Mouse (Mus musculus) neural tube, embryonic 13.5 days (tissue): ENCODE measurements around the gene Actr6. TPM values are rescaled to one million over a fixed set of nuclear protein-coding genes. Genes with fewer than 3 reads are reported as not detected.

Source experiments
- ATAC-seq: fragments of 200-750 bp; cut with Nextera tagmentation; 2 replicates; pipeline ENCODE4 v1.8.0; 2017; ENCODE audit warnings: low read depth, mild to moderate bottlenecking, moderate TSS enrichment, moderate library complexity
- H3K27ac ChIP-seq: fragments of 300-500 bp; sonication (generic); replicated peaks from 2 replicates; pipeline ENCODE4 v1.5.1; 2015; ENCODE audit warnings: moderate library complexity, mild to moderate bottlenecking, inconsistent platforms
- H3K27me3 ChIP-seq: fragments of 300-500 bp; sonication (generic); 2 replicates; pipeline ENCODE4 v1.6.1; 2015; ENCODE audit warnings: mild to moderate bottlenecking, inconsistent platforms
- H3K36me3 ChIP-seq: fragments of 300-500 bp; sonication (generic); 2 replicates; pipeline ENCODE4 v1.6.1; 2015; ENCODE audit warnings: mild to moderate bottlenecking, inconsistent platforms
- H3K4me1 ChIP-seq: fragments of 300-500 bp; sonication (generic); replicated peaks from 2 replicates; pipeline ENCODE4 v1.6.1; 2015; ENCODE audit warnings: inconsistent platforms
- H3K4me2 ChIP-seq: fragments of 300-500 bp; sonication (generic); 2 replicates; pipeline ENCODE4 v1.6.1; 2015; ENCODE audit warnings: inconsistent platforms, mild to moderate bottlenecking, moderate library complexity
- H3K4me3 ChIP-seq: fragments of 300-500 bp; sonication (generic); 2 replicates; pipeline ENCODE4 v1.5.1; 2015; ENCODE audit warnings: mild to moderate bottlenecking, inconsistent platforms
- H3K9ac ChIP-seq: fragments of 300-500 bp; sonication (generic); 2 replicates; pipeline ENCODE4 v1.6.1; 2015; ENCODE audit warnings: moderate library complexity, mild to moderate bottlenecking, inconsistent platforms
- H3K9me3 ChIP-seq: fragments of 300-500 bp; sonication (generic); 2 replicates; pipeline ENCODE4 v1.6.1; 2016; ENCODE audit warnings: inconsistent platforms
- WGBS: fragments of 180-500 bp; shearing (Covaris S2); methylation state at CpG from one replicate; pipeline ENCODE4 v1.1.7; 2015; 5-methylcytosine and 5-hydroxymethylcytosine counted together
- polyA plus RNA-seq: library from polyadenylated mRNA; unstranded; fragments of >200 nt; fragmentation: Nextera tagmentation; extraction: Ambion mirVana; gene quantifications from 2 replicates; pipeline ENCODE4 v1.2.1, GENCODE M21; 2015

The Actr6 gene
- polyA plus RNA-seq, 1 experiment from 2014 or later = 54.7 TPM

DNA sequence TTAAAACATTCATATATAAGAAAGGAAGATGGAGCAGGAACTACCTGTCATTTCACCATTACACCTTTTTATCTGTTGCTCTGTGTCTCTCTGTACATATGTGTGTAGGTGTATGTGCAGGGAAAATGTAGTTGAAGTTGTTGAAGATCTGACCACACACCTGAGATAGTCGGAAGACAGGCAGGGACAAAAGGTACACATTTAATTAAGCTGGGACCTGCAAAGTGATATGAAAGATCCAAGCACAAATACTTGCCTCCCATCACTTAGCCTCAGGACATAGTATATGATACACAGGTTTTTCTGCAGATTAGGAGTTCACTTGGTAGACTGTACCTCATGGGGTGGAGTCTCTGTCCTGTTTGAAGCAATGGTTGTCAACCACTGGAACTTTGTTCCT, 15.8 kb upstream of the Actr6 start:
- whole genome bisulfite sequencing = 100% methylated on average over 1 of the region's 1 CpGs

DNA sequence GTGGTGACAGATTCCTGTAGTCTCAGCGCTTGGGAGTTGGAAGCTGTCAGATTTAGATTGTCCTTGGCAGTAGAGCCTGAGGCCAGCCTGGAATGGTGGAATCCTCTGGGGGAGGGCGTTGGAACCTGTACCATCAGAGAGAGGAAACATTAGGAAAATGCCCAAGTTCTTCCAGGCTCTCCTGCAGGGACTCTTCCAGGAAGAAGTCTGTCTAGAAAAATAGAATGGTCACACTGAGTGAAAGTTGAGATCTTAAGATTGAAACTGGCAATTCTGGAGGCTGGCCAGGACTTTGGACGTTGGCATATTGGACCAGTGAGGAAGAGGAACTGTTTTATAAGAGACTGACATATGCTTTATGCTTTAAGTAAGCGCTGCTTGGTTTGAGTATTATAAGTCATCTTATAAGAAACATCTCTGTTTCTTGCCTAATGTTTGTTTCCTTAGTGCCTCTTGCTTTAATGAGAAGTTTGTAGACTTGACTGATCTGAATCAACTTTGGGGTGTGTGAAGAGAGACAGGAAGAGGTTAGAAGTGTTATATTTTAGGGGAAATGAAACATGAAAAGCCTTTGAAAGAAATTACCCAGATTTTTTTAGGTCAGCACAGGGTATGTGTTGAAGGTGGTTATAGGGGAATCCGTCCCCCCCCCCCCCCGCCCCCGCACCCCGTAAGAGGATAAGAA, 15.3 kb upstream of the Actr6 start:
- H3K4me2 ChIP-seq = no peak overlapping the region
- H3K9ac ChIP-seq = no peak overlapping the region
- no peaks in the 10 kb centered on the region for H3K36me3 ChIP-seq
- no peak overlapping the region for H3K27ac ChIP-seq
- no peaks in the 10 kb centered on the region for H3K9me3 ChIP-seq
- no peak for ATAC-seq
- H3K4me3 ChIP-seq = no peak overlapping the region
- peaks cover 17% of the 10 kb centered on the region for H3K4me1 ChIP-seq
- 84% methylated on average over 8 of the region's 8 CpGs for WGBS
- H3K27me3 ChIP-seq = no peaks in the 10 kb centered on the region

More for the DNA sequence above, 15.8 kb upstream of the Actr6 start:
- no peak overlapping the region for H3K27ac ChIP-seq
- H3K4me2 ChIP-seq = no peak overlapping the region
- no peaks in the 10 kb centered on the region for H3K27me3 ChIP-seq
- H3K9ac ChIP-seq = no peak overlapping the region
- no peak for ATAC-seq
- H3K4me1 ChIP-seq = peaks cover 17% of the 10 kb centered on the region
- H3K36me3 ChIP-seq = no peaks in the 10 kb centered on the region
- no peaks in the 10 kb centered on the region for H3K9me3 ChIP-seq
- H3K4me3 ChIP-seq = no peak overlapping the region

GRCm38 (mm10) chr10:89746581-89746980, 14.5 kb upstream of the Actr6 start:
- no peak for ATAC-seq
- 56% methylated on average over 3 of the region's 3 CpGs for WGBS
- H3K9me3 ChIP-seq = no peaks in the 10 kb centered on the region
- H3K36me3 ChIP-seq = no peaks in the 10 kb centered on the region
- H3K27me3 ChIP-seq = no peaks in the 10 kb centered on the region
- no peak overlapping the region for H3K9ac ChIP-seq
- H3K4me2 ChIP-seq = peak overlapping the region; percentile 76
- H3K4me3 ChIP-seq = no peak overlapping the region
- H3K27ac ChIP-seq = no peak overlapping the region
- H3K4me1 ChIP-seq = peaks cover 17% of the 10 kb centered on the region

DNA sequence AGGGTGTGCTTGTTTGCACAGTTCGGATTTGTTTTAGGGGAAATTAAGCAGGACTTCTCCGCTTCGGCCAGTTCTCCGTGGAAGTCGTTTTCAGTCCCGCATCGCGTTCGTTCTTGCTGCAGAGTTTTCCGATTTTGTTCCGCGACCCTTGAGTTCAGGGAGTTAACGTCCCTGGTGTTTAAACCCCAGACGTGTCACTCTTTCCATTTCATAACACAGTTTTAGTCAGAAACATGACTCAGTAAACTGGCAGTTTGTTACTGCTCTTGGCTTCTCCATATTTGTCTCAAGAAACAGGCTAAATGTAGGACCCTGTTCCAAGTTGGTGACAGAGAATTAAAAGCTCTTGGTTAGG, 13.5 kb upstream of the Actr6 start:
- no peaks in the 10 kb centered on the region for H3K9me3 ChIP-seq
- H3K4me1 ChIP-seq = peaks cover 17% of the 10 kb centered on the region
- peak overlapping the region; percentile 76 for H3K4me2 ChIP-seq
- H3K36me3 ChIP-seq = no peaks in the 10 kb centered on the region
- peak overlapping the region; percentile 91 for H3K9ac ChIP-seq
- ATAC-seq = no peak
- under 1% methylated on average over 14 of the region's 14 CpGs for WGBS
- H3K27ac ChIP-seq = peak overlapping the region; percentile 95
- H3K27me3 ChIP-seq = no peaks in the 10 kb centered on the region
- H3K4me3 ChIP-seq = peak overlapping the region; percentile 92

DNA sequence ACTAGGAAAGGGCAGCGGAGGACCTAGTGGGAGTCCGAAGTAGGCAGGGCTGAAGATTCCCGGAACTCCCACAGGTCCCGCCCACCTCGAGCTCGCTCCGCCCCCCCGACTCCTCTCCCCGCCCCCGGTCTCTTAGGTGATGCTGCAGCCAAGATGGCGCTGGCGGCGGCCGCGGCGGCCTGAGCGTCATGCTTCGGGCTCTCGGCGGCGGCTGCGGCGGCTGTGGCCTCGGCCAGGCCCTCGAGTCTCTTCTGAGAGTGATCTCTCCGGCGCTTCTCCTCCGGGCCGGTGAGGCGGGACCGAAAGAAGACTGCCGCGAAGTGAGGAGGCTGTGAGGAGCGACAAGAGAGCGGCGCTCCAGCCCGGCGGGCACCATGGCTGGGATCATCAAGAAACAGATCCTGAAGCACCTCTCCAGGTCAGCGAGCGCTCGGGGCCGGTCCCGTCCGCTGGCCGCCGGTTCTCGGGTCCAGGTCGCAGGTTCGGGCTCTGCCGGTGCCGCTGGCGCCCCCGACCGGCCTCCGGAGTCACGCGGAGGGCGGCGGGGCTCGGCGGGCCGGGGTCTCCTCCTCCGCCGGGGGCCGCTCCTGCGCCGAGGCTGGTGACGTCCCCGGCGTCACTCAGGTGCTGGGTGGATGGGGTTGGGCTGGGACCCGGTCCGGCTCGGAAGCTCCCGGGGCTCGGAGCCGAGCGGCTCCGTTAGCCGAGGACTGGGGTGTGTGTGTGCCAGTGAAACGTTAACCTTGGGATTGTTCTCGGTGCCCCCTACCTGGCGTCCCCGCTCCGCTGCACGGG, 13.0 kb upstream of the Actr6 start, which contains the start of gene Uhrf1bp1l:
Gene Uhrf1bp1l (plus strand): TSS at position 121 of the 795 bp plus-strand sequence.
- under 1% methylated on average over 79 of the region's 85 CpGs for WGBS
- Histone ChIP-seq H3K27ac (peak within 1 kb of the TSS; percentile 95), H3K4me2 (peak within 1 kb of the TSS; percentile 76), H3K9me3 (no peaks in the 10 kb centered on the region), H3K27me3 (no peaks in the 10 kb centered on the region), H3K9ac (peak within 1 kb of the TSS; percentile 91), H3K4me3 (peak within 1 kb of the TSS; percentile 92), H3K36me3 (no peaks in the 10 kb centered on the region), H3K4me1 (peaks cover 17% of the 10 kb centered on the region)
- ATAC-seq = peak; percentile 97

DNA sequence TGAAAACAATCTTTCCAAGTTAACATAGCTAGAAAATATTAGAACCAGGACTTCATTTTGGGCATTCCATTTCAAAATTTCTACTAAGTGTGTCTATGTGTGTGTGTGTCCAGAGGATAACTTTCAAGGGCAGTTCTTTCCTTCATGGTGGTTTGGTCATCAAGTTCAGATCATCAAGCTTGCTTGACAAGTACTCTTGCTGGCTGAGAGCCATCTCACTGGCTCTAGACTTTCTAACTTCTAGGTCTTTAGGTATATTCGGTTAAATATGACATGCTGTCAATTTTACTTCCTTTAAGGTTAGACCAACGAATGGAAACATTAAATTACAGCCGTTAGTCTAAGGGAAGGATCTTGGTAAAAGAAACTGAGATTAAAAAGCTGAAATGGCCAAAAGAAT, 12.2 kb upstream of the Actr6 start:
- 33% methylated on average over 3 of the region's 3 CpGs for WGBS
- Histone ChIP-seq H3K36me3 (no peaks in the 10 kb centered on the region), H3K27ac (no peak overlapping the region), H3K4me1 (peaks cover 17% of the 10 kb centered on the region), H3K4me2 (peak overlapping the region; percentile 76), H3K4me3 (peak overlapping the region; percentile 92), H3K9me3 (no peaks in the 10 kb centered on the region), H3K27me3 (no peaks in the 10 kb centered on the region), H3K9ac (no peak overlapping the region)
- no peak for ATAC-seq

DNA sequence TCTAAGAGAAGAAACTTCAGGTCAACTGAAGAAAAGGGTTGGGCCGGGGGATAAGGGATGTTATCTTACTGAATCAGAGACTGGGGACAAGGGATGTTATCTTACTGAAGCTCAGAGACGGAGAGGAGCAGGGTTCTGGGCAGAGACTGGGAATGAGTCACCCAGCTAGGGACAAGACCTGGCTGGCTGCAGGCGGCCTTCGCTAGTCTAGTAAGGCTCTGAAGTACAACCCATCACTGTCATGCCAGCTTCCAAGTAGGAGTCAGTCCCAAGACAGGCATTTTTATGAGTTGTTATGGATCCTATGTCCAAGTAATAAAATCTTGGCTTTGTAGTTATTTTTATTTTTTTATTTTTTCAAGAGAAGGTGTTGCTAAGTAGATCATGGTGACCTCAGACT, 11.2 kb upstream of the Actr6 start:
- Histone ChIP-seq H3K9ac (no peak overlapping the region), H3K27ac (no peak overlapping the region), H3K4me1 (peaks cover 17% of the 10 kb centered on the region), H3K4me3 (no peak overlapping the region), H3K9me3 (no peaks in the 10 kb centered on the region), H3K27me3 (no peaks in the 10 kb centered on the region), H3K36me3 (no peaks in the 10 kb centered on the region), H3K4me2 (no peak overlapping the region)
- 93% methylated on average over 4 of the region's 4 CpGs for WGBS
- no peak for ATAC-seq

- 83% methylated on average over 6 of the region's 6 CpGs for WGBS
- Histone ChIP-seq H3K27me3 (no peaks in the 10 kb centered on the region), H3K9me3 (no peaks in the 10 kb centered on the region), H3K27ac (no peak overlapping the region), H3K9ac (no peak overlapping the region), H3K4me2 (no peak overlapping the region), H3K4me1 (peaks cover 4% of the 10 kb centered on the region), H3K4me3 (no peak overlapping the region), H3K36me3 (no peaks in the 10 kb centered on the region)
- ATAC-seq = no peak
Measured at GRCm38 (mm10) chr10:89740995-89741394, 8.9 kb upstream of the Actr6 start.

DNA sequence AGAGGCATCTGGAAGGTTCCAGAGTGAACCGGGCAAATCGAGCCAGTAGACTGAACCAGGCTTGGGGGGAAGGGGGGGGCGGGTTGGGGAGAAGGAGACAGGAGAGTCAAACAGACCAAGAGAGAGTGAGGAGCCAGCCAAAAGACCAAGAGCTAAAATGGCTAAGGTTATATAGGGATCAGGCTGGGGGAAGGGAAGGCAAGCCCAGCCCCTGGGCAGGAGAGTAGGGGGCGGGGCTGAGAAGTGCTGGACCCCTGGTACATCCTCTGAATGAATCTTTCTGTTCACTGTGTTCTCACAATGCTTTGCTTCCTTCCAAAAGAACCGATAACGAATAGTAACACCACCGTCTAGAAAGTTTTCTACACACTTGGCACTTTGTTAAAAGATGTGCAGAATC, 7.6 kb upstream of the Actr6 start:
- WGBS = 57% methylated on average over 7 of the region's 7 CpGs
- Histone ChIP-seq H3K4me3 (no peak overlapping the region), H3K9me3 (no peaks in the 10 kb centered on the region), H3K36me3 (no peaks in the 10 kb centered on the region), H3K4me2 (no peak overlapping the region), H3K9ac (no peak overlapping the region), H3K4me1 (no peaks in the 10 kb centered on the region; the same call in 1 of the 2 replicates), H3K27ac (no peak overlapping the region), H3K27me3 (0 out of 2 replicates have a peak, but pooled peaks cover 4% of the 10 kb centered on the region)
- ATAC-seq = no peak

DNA sequence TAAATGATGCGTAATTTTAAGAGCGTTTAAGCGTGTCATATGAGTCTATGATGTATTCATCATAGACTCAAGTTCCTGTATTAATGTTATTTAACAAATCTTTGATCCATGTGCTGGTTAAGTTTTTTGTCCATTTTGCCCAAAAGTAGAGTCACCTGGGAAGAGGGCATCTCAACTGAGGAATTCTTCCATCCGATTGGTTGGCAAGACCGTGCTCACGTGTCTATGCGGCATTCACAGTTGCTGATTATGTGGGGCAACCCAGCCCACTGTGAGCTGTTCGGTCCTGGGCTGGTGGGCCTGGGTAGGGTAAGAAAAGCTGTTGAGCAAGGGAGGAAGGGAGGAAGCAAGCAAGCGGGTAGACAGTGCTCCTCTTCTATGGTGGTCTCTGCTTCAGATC, 6.3 kb upstream of the Actr6 start:
- H3K27ac ChIP-seq = no peak overlapping the region
- no peak overlapping the region for H3K4me2 ChIP-seq
- no peaks in the 10 kb centered on the region for H3K9me3 ChIP-seq
- H3K4me1 ChIP-seq = no peaks in the 10 kb centered on the region
- H3K9ac ChIP-seq = no peak overlapping the region
- no peak overlapping the region for H3K4me3 ChIP-seq
- no peaks in the 10 kb centered on the region for H3K36me3 ChIP-seq
- no peak for ATAC-seq
- WGBS = 91% methylated on average over 9 of the region's 9 CpGs
- H3K27me3 ChIP-seq = 0 out of 2 replicates have a peak, but pooled peaks cover 4% of the 10 kb centered on the region

- no peak overlapping the region for H3K4me3 ChIP-seq
Measured at GRCm38 (mm10) chr10:89737887-89738286, 5.8 kb upstream of the Actr6 start.

GRCm38 (mm10) chr10:89737092-89737491, 5.0 kb upstream of the Actr6 start:
- Histone ChIP-seq H3K36me3 (no peaks in the 10 kb centered on the region), H3K27me3 (0 out of 2 replicates have a peak, but pooled peaks cover 4% of the 10 kb centered on the region), H3K9me3 (no peaks in the 10 kb centered on the region), H3K27ac (no peak overlapping the region), H3K4me2 (no peak overlapping the region), H3K9ac (no peak overlapping the region), H3K4me3 (no peak overlapping the region), H3K4me1 (peaks cover 4% of the 10 kb centered on the region)
- WGBS = 42% methylated on average over 5 of the region's 5 CpGs
- no peak for ATAC-seq

More at GRCm38 (mm10) chr10:89737887-89738286, 5.8 kb upstream of the Actr6 start:
- 0 out of 2 replicates have a peak, but pooled peaks cover 4% of the 10 kb centered on the region for H3K27me3 ChIP-seq
- no peaks in the 10 kb centered on the region for H3K9me3 ChIP-seq
- peaks cover under 1% of the 10 kb centered on the region for H3K4me1 ChIP-seq
- H3K36me3 ChIP-seq = no peaks in the 10 kb centered on the region
- ATAC-seq = no peak
- H3K9ac ChIP-seq = no peak overlapping the region
- WGBS = 95% methylated on average over 3 of the region's 3 CpGs
- no peak overlapping the region for H3K4me2 ChIP-seq
- H3K27ac ChIP-seq = no peak overlapping the region
